Mouse (Mus musculus): Measurements from ENCODE around the gene Elmo1. TPM values are rescaled to one million over a fixed set of nuclear protein-coding genes. Genes with fewer than 3 reads are reported as not detected.

The Elmo1 gene
- polyA plus RNA-seq, 1 experiment from 2014 or later = 49.5 TPM

- no peaks in the 10 kb centered on the region for H3K9me3 ChIP-seq (ENCODE audit: control insufficient read depth, low read length)
- no peaks in the 10 kb centered on the region for H3K36me3 ChIP-seq (ENCODE audit: control insufficient read depth, insufficient read depth, low read length)
- no peaks in the 10 kb centered on the region for H3K4me1 ChIP-seq (ENCODE audit: control insufficient read depth, insufficient read depth, low read length)
- no peak overlapping the region for H3K27ac ChIP-seq (ENCODE audit: low read depth, low read length)
- H3K4me3 ChIP-seq (ENCODE audit: low read depth, low read length) = no peak overlapping the region
- H3K27me3 ChIP-seq (ENCODE audit: control insufficient read depth, insufficient read depth, low read length) = no peaks in the 10 kb centered on the region
- H3K4me2 ChIP-seq (ENCODE audit: low read depth, low read length) = no peak overlapping the region
- WGBS = 92% methylated on average over 3 of the region's 3 CpGs
- no peak for ATAC-seq (ENCODE audit: low read depth)
- no peak overlapping the region for H3K9ac ChIP-seq (replicated peaks; ENCODE audit: low read depth, low read length)
These were observed 210.2 kb downstream of the Elmo1 start for GRCm38 (mm10) chr13:20300626-20301025.

GRCm38 (mm10) chr13:20301760-20302159 is 211.4 kb downstream of the Elmo1 start:
- Histone ChIP-seq H3K9me3 (ENCODE audit: control insufficient read depth, low read length) (no peaks in the 10 kb centered on the region), H3K9ac (replicated peaks; ENCODE audit: low read depth, low read length) (no peak overlapping the region), H3K4me2 (ENCODE audit: low read depth, low read length) (no peak overlapping the region), H3K27ac (ENCODE audit: low read depth, low read length) (no peak overlapping the region), H3K36me3 (ENCODE audit: control insufficient read depth, insufficient read depth, low read length) (no peaks in the 10 kb centered on the region), H3K27me3 (ENCODE audit: control insufficient read depth, insufficient read depth, low read length) (no peaks in the 10 kb centered on the region), H3K4me1 (ENCODE audit: control insufficient read depth, insufficient read depth, low read length) (no peaks in the 10 kb centered on the region), H3K4me3 (ENCODE audit: low read depth, low read length) (no peak overlapping the region)
- no peak for ATAC-seq (ENCODE audit: low read depth)
- WGBS = 95% methylated on average over 7 of the region's 7 CpGs

GRCm38 (mm10) chr13:20305621-20306020 is 215.2 kb downstream of the Elmo1 start:
- no peak overlapping the region for H3K4me3 ChIP-seq (ENCODE audit: low read depth, low read length)
- H3K36me3 ChIP-seq (ENCODE audit: control insufficient read depth, insufficient read depth, low read length) = no peaks in the 10 kb centered on the region
- H3K4me1 ChIP-seq (ENCODE audit: control insufficient read depth, insufficient read depth, low read length) = no peaks in the 10 kb centered on the region
- no peak overlapping the region for H3K9ac ChIP-seq (replicated peaks; ENCODE audit: low read depth, low read length)
- H3K9me3 ChIP-seq (ENCODE audit: control insufficient read depth, low read length) = no peaks in the 10 kb centered on the region
- WGBS = 92% methylated on average over 4 of the region's 4 CpGs
- no peak for ATAC-seq (ENCODE audit: low read depth)
- no peaks in the 10 kb centered on the region for H3K27me3 ChIP-seq (ENCODE audit: control insufficient read depth, insufficient read depth, low read length)
- H3K4me2 ChIP-seq (ENCODE audit: low read depth, low read length) = no peak overlapping the region
- no peak overlapping the region for H3K27ac ChIP-seq (ENCODE audit: low read depth, low read length)

- WGBS = 66% methylated on average over 5 of the region's 5 CpGs
- no peak overlapping the region for H3K4me2 ChIP-seq (ENCODE audit: low read depth, low read length)
- no peaks in the 10 kb centered on the region for H3K36me3 ChIP-seq (ENCODE audit: control insufficient read depth, insufficient read depth, low read length)
- no peak overlapping the region for H3K9ac ChIP-seq (replicated peaks; ENCODE audit: low read depth, low read length)
- no peaks in the 10 kb centered on the region for H3K4me1 ChIP-seq (ENCODE audit: control insufficient read depth, insufficient read depth, low read length)
- no peak for ATAC-seq (ENCODE audit: low read depth)
- H3K27ac ChIP-seq (ENCODE audit: low read depth, low read length) = no peak overlapping the region
- H3K27me3 ChIP-seq (ENCODE audit: control insufficient read depth, insufficient read depth, low read length) = no peaks in the 10 kb centered on the region
- no peaks in the 10 kb centered on the region for H3K9me3 ChIP-seq (ENCODE audit: control insufficient read depth, low read length)
- no peak overlapping the region for H3K4me3 ChIP-seq (ENCODE audit: low read depth, low read length)
These were observed 216.1 kb downstream of the Elmo1 start for GRCm38 (mm10) chr13:20306180-20307177.

- no peak overlapping the region for H3K4me3 ChIP-seq (ENCODE audit: low read depth, low read length)
- no peaks in the 10 kb centered on the region for H3K27me3 ChIP-seq (ENCODE audit: control insufficient read depth, insufficient read depth, low read length)
- H3K36me3 ChIP-seq (ENCODE audit: control insufficient read depth, insufficient read depth, low read length) = no peaks in the 10 kb centered on the region
- H3K9ac ChIP-seq (replicated peaks; ENCODE audit: low read depth, low read length) = no peak overlapping the region
- no peak for ATAC-seq (ENCODE audit: low read depth)
- H3K9me3 ChIP-seq (ENCODE audit: control insufficient read depth, low read length) = no peaks in the 10 kb centered on the region
- no peaks in the 10 kb centered on the region for H3K4me1 ChIP-seq (ENCODE audit: control insufficient read depth, insufficient read depth, low read length)
- no peak overlapping the region for H3K27ac ChIP-seq (ENCODE audit: low read depth, low read length)
- 95% methylated on average over 2 of the region's 2 CpGs for WGBS
- H3K4me2 ChIP-seq (ENCODE audit: low read depth, low read length) = no peak overlapping the region
These were observed 217.0 kb downstream of the Elmo1 start for GRCm38 (mm10) chr13:20307381-20307780.

GRCm38 (mm10) chr13:20311612-20312011 is 221.2 kb downstream of the Elmo1 start:
- ATAC-seq (ENCODE audit: low read depth) = peak; percentile 85
- Histone ChIP-seq H3K9ac (replicated peaks; ENCODE audit: low read depth, low read length) (no peak overlapping the region), H3K27me3 (ENCODE audit: control insufficient read depth, insufficient read depth, low read length) (no peaks in the 10 kb centered on the region), H3K4me1 (ENCODE audit: control insufficient read depth, insufficient read depth, low read length) (no peaks in the 10 kb centered on the region), H3K4me3 (ENCODE audit: low read depth, low read length) (no peak overlapping the region), H3K36me3 (ENCODE audit: control insufficient read depth, insufficient read depth, low read length) (no peaks in the 10 kb centered on the region), H3K9me3 (ENCODE audit: control insufficient read depth, low read length) (no peaks in the 10 kb centered on the region), H3K27ac (ENCODE audit: low read depth, low read length) (no peak overlapping the region), H3K4me2 (ENCODE audit: low read depth, low read length) (no peak overlapping the region)
- 12% methylated on average over 3 of the region's 3 CpGs for WGBS

- H3K27me3 ChIP-seq (ENCODE audit: control insufficient read depth, insufficient read depth, low read length) = no peaks in the 10 kb centered on the region
- no peak overlapping the region for H3K4me3 ChIP-seq (ENCODE audit: low read depth, low read length)
- 74% methylated on average over 6 of the region's 6 CpGs for WGBS
- H3K9ac ChIP-seq (replicated peaks; ENCODE audit: low read depth, low read length) = no peak overlapping the region
- no peaks in the 10 kb centered on the region for H3K36me3 ChIP-seq (ENCODE audit: control insufficient read depth, insufficient read depth, low read length)
- no peak for ATAC-seq (ENCODE audit: low read depth)
- H3K9me3 ChIP-seq (ENCODE audit: control insufficient read depth, low read length) = no peaks in the 10 kb centered on the region
- H3K4me1 ChIP-seq (ENCODE audit: control insufficient read depth, insufficient read depth, low read length) = no peaks in the 10 kb centered on the region
- H3K27ac ChIP-seq (ENCODE audit: low read depth, low read length) = no peak overlapping the region
- H3K4me2 ChIP-seq (ENCODE audit: low read depth, low read length) = no peak overlapping the region
These were observed 222.9 kb downstream of the Elmo1 start for GRCm38 (mm10) chr13:20313345-20313744.

GRCm38 (mm10) chr13:20316139-20316538 is 225.7 kb downstream of the Elmo1 start:
- Histone ChIP-seq H3K4me3 (ENCODE audit: low read depth, low read length) (no peak overlapping the region), H3K9ac (replicated peaks; ENCODE audit: low read depth, low read length) (no peak overlapping the region), H3K4me1 (ENCODE audit: control insufficient read depth, insufficient read depth, low read length) (no peaks in the 10 kb centered on the region), H3K27me3 (ENCODE audit: control insufficient read depth, insufficient read depth, low read length) (no peaks in the 10 kb centered on the region), H3K36me3 (ENCODE audit: control insufficient read depth, insufficient read depth, low read length) (no peaks in the 10 kb centered on the region), H3K27ac (ENCODE audit: low read depth, low read length) (no peak overlapping the region), H3K9me3 (ENCODE audit: control insufficient read depth, low read length) (no peaks in the 10 kb centered on the region), H3K4me2 (ENCODE audit: low read depth, low read length) (no peak overlapping the region)
- WGBS = 67% methylated on average over 11 of the region's 11 CpGs
- ATAC-seq (ENCODE audit: low read depth) = no peak

- Histone ChIP-seq H3K9ac (replicated peaks; ENCODE audit: low read depth, low read length) (no peak overlapping the region), H3K27me3 (ENCODE audit: control insufficient read depth, insufficient read depth, low read length) (no peaks in the 10 kb centered on the region), H3K4me2 (ENCODE audit: low read depth, low read length) (no peak overlapping the region), H3K4me3 (ENCODE audit: low read depth, low read length) (no peak overlapping the region), H3K36me3 (ENCODE audit: control insufficient read depth, insufficient read depth, low read length) (no peaks in the 10 kb centered on the region), H3K27ac (ENCODE audit: low read depth, low read length) (no peak overlapping the region), H3K9me3 (ENCODE audit: control insufficient read depth, low read length) (no peaks in the 10 kb centered on the region), H3K4me1 (ENCODE audit: control insufficient read depth, insufficient read depth, low read length) (no peaks in the 10 kb centered on the region)
- peak; percentile 52; the same call in 1 of the 2 replicates for ATAC-seq (ENCODE audit: low read depth)
- 29% methylated on average over 3 of the region's 3 CpGs for WGBS
These were observed 228.3 kb downstream of the Elmo1 start for GRCm38 (mm10) chr13:20318615-20319219.
